Mouse (Mus musculus) embryonic fibroblast, embryonic 13.5 days (primary cell): ENCODE data around the gene Jarid2. TPM values are rescaled to one million over a fixed set of nuclear protein-coding genes. Genes with fewer than 3 reads are reported as not detected.

Source experiments
- H3K27ac ChIP-seq: 2 replicates; pipeline ENCODE4 v1.5.1; 2012; ENCODE audit warnings: low read length, control low read depth, inconsistent platforms; ENCODE audit not compliant: insufficient read depth
- H3K4me1 ChIP-seq: 2 replicates; pipeline ENCODE4 v1.6.1; 2011; ENCODE audit warnings: low read length; ENCODE audit not compliant: control insufficient read depth, insufficient read depth
- H3K4me3 ChIP-seq: 2 replicates; pipeline ENCODE4 v1.5.1; 2011; ENCODE audit warnings: mild to moderate bottlenecking, control low read depth, low read length; ENCODE audit not compliant: insufficient read depth
- CTCF ChIP-seq: IDR thresholded peaks from 2 replicates; pipeline ENCODE4 v1.5.1; 2011; ENCODE audit warnings: mild to moderate bottlenecking, control low read depth, low read length, moderate library complexity, borderline replicate concordance; ENCODE audit not compliant: insufficient read depth
- POLR2A ChIP-seq: IDR thresholded peaks from 2 replicates; pipeline ENCODE4 v1.6.1; 2011; ENCODE audit warnings: low read depth, mild to moderate bottlenecking, control low read depth, low read length, moderate library complexity
- polyA plus RNA-seq: library from polyadenylated mRNA; stranded (reverse); fragments of >200 nt; gene quantifications from 2 replicates; pipeline ENCODE4 v1.2.4, GENCODE M21; 2011; ENCODE audit warnings: low read depth; ENCODE audit not compliant: missing spikeins, insufficient read length

The Jarid2 gene
- polyA plus RNA-seq, 1 experiment, result 14.4 TPM

GRCm38 (mm10) chr13:44904271-44904670 is 175.0 kb downstream of the Jarid2 start:
- TF ChIP-seq POLR2A, result no peak
- no peak for TF ChIP-seq CTCF
- Histone ChIP-seq H3K4me1 (peaks cover 2% of the 10 kb centered on the region; the same call in 1 of the 2 replicates), H3K4me3 (no peak overlapping the region), H3K27ac (no peak overlapping the region)

GRCm38 (mm10) chr13:44906141-44906540 is 176.9 kb downstream of the Jarid2 start:
- Histone ChIP-seq H3K27ac (no peak overlapping the region), H3K4me3 (no peak overlapping the region), H3K4me1 (peaks cover 2% of the 10 kb centered on the region; the same call in 1 of the 2 replicates)
- TF ChIP-seq CTCF (no peak), POLR2A (no peak)

DNA sequence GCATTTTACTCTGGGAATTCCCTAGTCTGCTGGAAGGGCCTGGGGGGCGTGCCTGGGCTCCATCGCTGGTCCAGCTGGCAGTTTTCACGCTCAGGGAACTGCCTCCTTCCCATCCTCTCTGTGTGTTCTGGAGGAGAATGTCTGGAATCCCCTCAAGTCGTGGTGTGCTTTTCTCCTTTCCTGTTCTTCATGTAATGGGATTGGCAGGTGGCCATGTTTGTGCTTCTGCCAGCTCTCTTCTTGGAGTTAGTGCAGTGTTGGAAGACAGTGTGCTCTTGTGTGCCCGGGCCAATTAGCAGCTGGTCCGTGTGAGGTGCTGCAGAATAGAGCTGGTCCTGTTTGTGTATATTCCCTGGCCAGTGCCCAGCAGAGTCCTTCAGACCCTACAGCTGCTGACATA is 178.4 kb downstream of the Jarid2 start:
- H3K27ac ChIP-seq, result no peak overlapping the region
- no peak for TF ChIP-seq CTCF
- H3K4me1 ChIP-seq, result peaks cover 7% of the 10 kb centered on the region; the same call in 1 of the 2 replicates
- no peak overlapping the region for H3K4me3 ChIP-seq

GRCm38 (mm10) chr13:44908790-44909189 is 179.5 kb downstream of the Jarid2 start:
- TF ChIP-seq CTCF (no peak), POLR2A (no peak)
- H3K4me3 ChIP-seq, result no peak overlapping the region
- H3K27ac ChIP-seq, result no peak overlapping the region
- H3K4me1 ChIP-seq, result peaks cover 7% of the 10 kb centered on the region; the same call in 1 of the 2 replicates

- H3K27ac ChIP-seq, result no peak overlapping the region
Observed at GRCm38 (mm10) chr13:44912851-44913250, 183.6 kb downstream of the Jarid2 start.

GRCm38 (mm10) chr13:44913560-44913959 is 184.3 kb downstream of the Jarid2 start:
- H3K4me3 ChIP-seq, result no peak overlapping the region
- peaks cover 4% of the 10 kb centered on the region; the same call in 1 of the 2 replicates for H3K4me1 ChIP-seq
- no peak for TF ChIP-seq POLR2A
- peak; percentile 29; the same call in 1 of the 2 replicates for TF ChIP-seq CTCF
- no peak overlapping the region for H3K27ac ChIP-seq

More at GRCm38 (mm10) chr13:44912851-44913250, 183.6 kb downstream of the Jarid2 start:
- TF ChIP-seq CTCF, result no peak
- no peak for TF ChIP-seq POLR2A
- Histone ChIP-seq H3K4me3 (no peak overlapping the region), H3K4me1 (peaks cover 4% of the 10 kb centered on the region; the same call in 1 of the 2 replicates)

DNA sequence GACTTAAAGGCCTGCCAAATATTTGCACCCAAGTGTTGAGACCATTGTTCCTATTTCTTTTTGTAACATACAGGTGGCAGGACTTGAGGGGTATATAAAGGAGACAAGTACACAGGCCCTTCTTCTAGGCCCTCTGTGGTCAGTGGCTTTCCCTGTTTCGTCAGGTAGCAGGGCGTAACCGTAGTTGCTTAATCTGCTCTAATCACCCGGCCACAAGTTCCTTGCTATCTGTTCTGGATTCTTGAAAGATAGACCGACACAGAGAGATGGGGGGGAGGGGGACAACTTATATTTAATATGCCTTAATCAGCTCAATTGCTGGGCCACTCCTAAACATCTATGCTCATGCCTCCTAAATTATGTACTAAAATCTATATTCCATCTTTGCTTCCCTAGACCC is 186.1 kb downstream of the Jarid2 start:
- TF ChIP-seq POLR2A, result no peak
- TF ChIP-seq CTCF, result no peak
- peaks cover 4% of the 10 kb centered on the region; the same call in 1 of the 2 replicates for H3K4me1 ChIP-seq
- no peak overlapping the region for H3K4me3 ChIP-seq
- H3K27ac ChIP-seq, result no peak overlapping the region

DNA sequence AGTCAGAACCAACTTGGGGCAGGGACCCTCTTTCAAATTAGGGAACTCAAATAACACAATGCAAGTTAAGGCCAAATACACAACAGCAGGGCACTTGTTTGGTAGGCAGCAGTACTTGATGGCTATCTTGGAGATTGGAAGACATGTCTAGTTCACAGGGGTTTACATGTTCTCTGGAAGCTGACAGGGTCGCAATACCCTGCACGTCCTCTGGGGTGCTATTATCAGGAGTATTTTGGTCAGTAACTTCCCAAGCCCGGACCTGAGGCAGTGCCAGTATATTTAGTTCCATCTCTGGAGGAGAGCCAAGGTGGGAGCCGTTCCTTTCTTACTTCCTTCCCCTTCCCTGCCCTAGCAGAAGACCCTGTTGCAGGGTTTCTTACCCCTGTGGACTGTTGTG is 186.7 kb downstream of the Jarid2 start:
- Histone ChIP-seq H3K27ac (no peak overlapping the region), H3K4me1 (peaks cover 4% of the 10 kb centered on the region; the same call in 1 of the 2 replicates), H3K4me3 (no peak overlapping the region)
- no peak for TF ChIP-seq POLR2A
- TF ChIP-seq CTCF, result no peak

DNA sequence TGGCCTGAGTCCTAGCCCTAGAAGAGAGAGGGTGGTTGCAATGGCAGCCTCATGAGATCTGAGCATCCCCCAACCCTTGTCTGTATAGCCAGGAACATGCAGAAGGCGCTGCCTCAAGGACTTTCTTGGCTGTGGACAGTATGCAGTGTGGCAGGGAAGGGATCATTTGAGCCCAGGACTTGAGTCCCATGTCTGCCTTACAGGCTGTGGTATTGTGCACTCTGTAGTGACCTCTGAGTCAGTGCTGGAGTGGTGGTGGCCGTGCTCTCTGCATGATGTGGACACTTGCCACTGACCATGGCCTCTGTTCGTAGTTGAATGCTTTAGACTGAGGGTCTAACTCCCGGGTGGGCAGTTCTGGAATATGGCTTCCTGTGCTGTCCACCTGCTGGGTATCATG is 187.9 kb downstream of the Jarid2 start:
- Histone ChIP-seq H3K4me1 (0 out of 2 replicates have a peak, but pooled peaks cover under 1% of the 10 kb centered on the region), H3K27ac (no peak overlapping the region), H3K4me3 (no peak overlapping the region)
- no peak for TF ChIP-seq POLR2A
- no peak for TF ChIP-seq CTCF

GRCm38 (mm10) chr13:44918269-44918668 is 189.0 kb downstream of the Jarid2 start:
- H3K4me3 ChIP-seq, result no peak overlapping the region
- TF ChIP-seq POLR2A (no peak), CTCF (no peak)
- no peak overlapping the region for H3K27ac ChIP-seq
- H3K4me1 ChIP-seq, result no peaks in the 10 kb centered on the region

DNA sequence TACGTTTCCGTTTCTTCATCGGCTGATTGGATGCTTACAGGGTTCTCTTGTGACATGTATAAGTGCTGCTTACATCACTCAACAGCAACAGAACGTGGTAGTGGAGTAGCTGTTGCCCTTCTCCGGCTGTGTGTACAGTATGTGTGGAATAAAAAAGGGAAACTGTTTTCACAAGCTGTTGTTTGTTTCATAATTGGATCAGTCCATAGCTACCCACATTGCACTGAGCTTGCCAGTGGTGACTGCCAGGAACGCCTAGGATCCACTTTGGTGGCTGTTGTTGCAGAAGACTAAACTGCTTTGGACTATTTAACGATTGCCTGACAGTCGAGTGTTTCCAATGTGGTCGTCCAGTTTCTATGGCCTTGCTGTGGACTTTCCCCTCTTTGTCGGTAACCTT is 191.8 kb downstream of the Jarid2 start:
- no peak overlapping the region for H3K4me3 ChIP-seq
- TF ChIP-seq POLR2A (no peak), CTCF (no peak)
- H3K27ac ChIP-seq, result no peak overlapping the region
- H3K4me1 ChIP-seq, result no peaks in the 10 kb centered on the region
